Mouse (Mus musculus) frontal cortex, postnatal 25 days (tissue): ENCODE data around the gene Fam205c.
"Not testable (repeated sequence)": the region's sequence is repeated elsewhere in the genome, so short reads cannot be mapped to it uniquely, and the experiment has no call there.

Source experiments
- DNase-seq, 2 experiments: peaks; one replicate each; pipeline ENCODE4 v3.0.0; 2022; ENCODE audit warnings: low spot score in 2 of 2

The Fam205c gene

GRCm38 (mm10) chr4:42877657-42878056 lies 3.6 kb upstream of the Fam205c start:
- DNase-seq: no peak

DNA sequence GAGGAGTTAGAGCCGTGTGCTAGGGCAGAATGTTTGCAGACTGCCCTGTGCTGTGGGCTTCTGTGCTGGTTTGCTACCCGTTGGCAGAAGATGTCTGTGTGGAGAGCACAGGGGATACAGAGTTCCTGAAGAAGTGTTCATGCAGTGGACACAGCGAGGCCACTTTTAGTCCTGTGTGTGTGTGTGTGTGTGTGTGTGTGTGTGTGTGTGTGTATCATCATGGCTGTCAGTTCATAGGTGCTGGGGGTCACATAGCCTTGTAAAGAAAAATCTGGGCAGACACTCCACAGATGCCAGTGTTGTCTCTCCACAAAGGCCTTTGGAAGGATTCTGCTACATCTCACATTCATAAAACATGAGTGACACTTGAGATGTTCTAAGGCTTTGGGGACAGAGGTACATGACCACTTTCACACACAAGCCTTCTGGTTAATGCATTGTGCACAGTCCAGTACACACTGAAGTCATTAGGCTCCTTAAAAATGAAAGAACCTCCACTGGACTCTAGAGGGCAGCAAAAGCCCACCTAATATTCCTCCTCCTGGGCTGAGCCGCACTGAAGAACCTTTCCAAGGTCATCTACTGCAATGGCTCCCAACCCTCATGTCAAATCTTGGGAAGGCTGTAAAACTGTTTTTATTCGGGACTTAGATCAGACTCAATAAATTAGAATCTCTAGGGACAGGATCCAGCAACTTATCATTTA lies 2.7 kb upstream of the Fam205c start:
- peak in 1 of 2 experiments; percentile 37 for DNase-seq

GRCm38 (mm10) chr4:42872746-42873435 lies 1.1 kb downstream of the Fam205c start:
- no peak for DNase-seq

DNA sequence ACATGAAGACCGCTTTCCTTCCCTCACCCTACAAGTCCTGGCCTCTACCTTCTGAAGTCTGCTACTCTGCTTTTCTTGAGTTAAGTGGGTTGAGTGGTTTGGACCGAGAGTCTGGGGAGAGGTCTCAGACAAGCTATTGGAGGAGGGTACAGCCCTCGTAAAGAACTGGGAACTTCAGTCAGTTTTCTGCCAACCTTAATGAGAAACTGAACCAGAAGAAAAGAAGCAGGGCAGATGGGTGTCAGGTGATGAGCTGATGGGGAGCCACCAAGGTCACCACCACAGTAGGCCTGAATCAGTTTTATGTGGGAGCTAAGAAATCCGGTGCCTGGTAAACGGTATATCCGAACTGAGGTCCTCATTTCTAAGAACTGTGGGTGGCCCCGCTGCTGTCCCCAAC lies 1.9 kb downstream of the Fam205c start:
- DNase-seq: no peak

DNA sequence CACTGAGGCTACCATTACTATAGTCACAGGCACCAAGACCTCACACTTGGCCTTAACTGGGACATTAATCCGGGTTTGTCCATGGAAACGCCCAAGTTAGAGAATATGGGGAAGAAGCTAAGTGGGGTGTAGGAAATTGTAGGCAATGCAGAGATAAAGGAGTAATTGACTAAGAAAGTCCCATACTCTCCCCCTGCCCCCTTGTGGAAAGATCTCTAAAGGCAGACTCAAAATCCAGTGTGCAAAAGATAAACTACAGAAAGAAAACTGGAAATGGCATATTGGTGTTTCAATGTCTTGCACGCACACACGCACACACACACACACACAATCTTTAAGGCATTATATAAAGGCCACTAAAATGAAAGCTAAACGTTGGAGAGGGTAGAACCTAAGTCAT lies 3.3 kb downstream of the Fam205c start:
- DNase-seq: no peak

DNA sequence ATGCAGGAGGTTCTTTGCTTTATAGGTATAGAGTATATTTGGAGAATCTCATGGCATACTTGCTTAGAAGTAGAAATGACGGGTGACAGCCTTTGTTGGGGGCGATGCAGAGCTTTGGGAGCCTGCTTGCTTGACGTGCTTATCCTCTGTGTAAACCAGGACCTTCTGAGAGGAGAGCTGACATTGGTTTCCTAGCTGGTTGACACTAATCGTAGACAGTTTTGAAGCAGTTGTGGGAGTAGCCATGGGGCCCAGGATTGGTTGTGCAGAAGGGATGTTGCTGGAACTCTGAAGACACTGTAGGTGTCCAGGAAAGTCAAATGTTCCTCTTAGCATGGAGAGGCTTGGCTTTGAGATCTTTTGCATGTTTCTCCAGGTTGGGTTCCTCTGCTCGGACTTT lies 5.8 kb downstream of the Fam205c start:
- DNase-seq: no peak

GRCm38 (mm10) chr4:42867390-42867789 lies 6.6 kb downstream of the Fam205c start:
- no peak for DNase-seq

DNA sequence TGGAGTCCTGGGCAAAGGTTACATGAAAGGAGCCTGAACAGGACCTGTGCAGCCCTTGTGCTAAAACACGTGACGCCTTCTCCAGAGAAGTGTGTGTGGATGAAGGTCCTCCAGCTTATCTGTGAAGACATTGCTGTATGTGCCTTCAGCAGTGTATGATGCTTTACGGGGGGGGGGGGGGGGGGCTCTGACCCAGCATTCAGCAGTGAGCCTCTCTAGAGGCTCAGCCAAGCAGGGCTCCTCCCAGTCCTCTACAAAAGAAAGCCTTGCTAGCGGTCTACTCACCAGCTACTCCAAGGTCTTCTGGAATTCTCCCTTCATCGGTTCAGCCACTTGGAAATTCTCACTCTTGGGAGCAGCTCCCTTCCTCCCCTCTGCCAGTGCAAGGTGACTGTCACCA lies 10.5 kb downstream of the Fam205c start:
- DNase-seq: not testable (repeated sequence)

- DNase-seq: not testable (repeated sequence)
These were observed 13.6 kb downstream of the Fam205c start for GRCm38 (mm10) chr4:42860483-42860882.

GRCm38 (mm10) chr4:42856671-42857070 lies 17.4 kb downstream of the Fam205c start, which contains the start of gene Gm12394:
TSS of gene Gm12394 (minus strand) at chr4:42856771.
- DNase-seq: not testable (repeated sequence)

- not testable (repeated sequence) for DNase-seq
These were observed 20.2 kb downstream of the Fam205c start, which contains the start of gene Fam205a1 for GRCm38 (mm10) chr4:42853788-42854187. TSS of gene Fam205a1 (minus strand) at chr4:42853888.
